Mouse (Mus musculus) spleen, adult 2 months (tissue): Measurements from ENCODE around the gene Glis2. TPM values are rescaled to one million over a fixed set of nuclear protein-coding genes. Genes with fewer than 3 reads are reported as not detected.

Source experiments
- DNase-seq, 2 experiments: peaks; one replicate each; pipeline versions ENCODE4 v3.0.0 to v3.0.0-alpha.2; 2012 to 2021; ENCODE audit warnings: low spot score in 2 of 2, low read depth in 1 of 2
- H3K27ac ChIP-seq: fragments of 200-500 bp; 2 replicates; pipeline ENCODE4 v1.5.1; 2012; ENCODE audit warnings: low read length, inconsistent platforms; ENCODE audit not compliant: insufficient read depth
- H3K27me3 ChIP-seq: fragments of 200-500 bp; 2 replicates; pipeline ENCODE4 v1.6.1; 2012; ENCODE audit warnings: mild to moderate bottlenecking, moderate library complexity, low read length, inconsistent platforms; ENCODE audit not compliant: control insufficient read depth, insufficient read depth
- H3K36me3 ChIP-seq: fragments of 200-500 bp; 2 replicates; pipeline ENCODE4 v1.6.1; 2012; ENCODE audit warnings: mild to moderate bottlenecking, low read length, inconsistent platforms; ENCODE audit not compliant: control insufficient read depth, insufficient read depth
- H3K4me1 ChIP-seq: fragments of 200-500 bp; 2 replicates; pipeline ENCODE4 v1.6.1; 2011; ENCODE audit warnings: inconsistent platforms; ENCODE audit not compliant: control insufficient read depth, insufficient read depth, insufficient read length
- H3K4me3 ChIP-seq: fragments of 200-500 bp; 2 replicates; pipeline ENCODE4 v1.5.1; 2011; ENCODE audit warnings: mild to moderate bottlenecking, inconsistent platforms; ENCODE audit not compliant: insufficient read depth, insufficient read length; ENCODE audit errors: extremely low read depth
- CTCF ChIP-seq: fragments of 200-500 bp; IDR thresholded peaks from 2 replicates; pipeline ENCODE4 v1.5.1; 2011; ENCODE audit warnings: mild to moderate bottlenecking, inconsistent platforms; ENCODE audit not compliant: insufficient read depth, insufficient read length, insufficient replicate concordance; ENCODE audit errors: extremely low read depth
- POLR2A ChIP-seq: fragments of 200-500 bp; IDR thresholded peaks from 2 replicates; pipeline ENCODE4 v1.6.1; 2011; ENCODE audit warnings: low read depth, low read length, inconsistent platforms
- WGBS: fragments of 180-500 bp; shearing (Covaris S2); methylation state at CpG from one replicate; pipeline ENCODE4 v1.1.7; 2018; 5-methylcytosine and 5-hydroxymethylcytosine counted together
- polyA plus RNA-seq: library from polyadenylated mRNA; depleted of rRNA; stranded (reverse); fragments of >200 nt; gene quantifications from 2 replicates; pipeline ENCODE4 v1.2.3, GENCODE M21; 2012

The Glis2 gene
- polyA plus RNA-seq, 1 experiment = 11.9 TPM

DNA sequence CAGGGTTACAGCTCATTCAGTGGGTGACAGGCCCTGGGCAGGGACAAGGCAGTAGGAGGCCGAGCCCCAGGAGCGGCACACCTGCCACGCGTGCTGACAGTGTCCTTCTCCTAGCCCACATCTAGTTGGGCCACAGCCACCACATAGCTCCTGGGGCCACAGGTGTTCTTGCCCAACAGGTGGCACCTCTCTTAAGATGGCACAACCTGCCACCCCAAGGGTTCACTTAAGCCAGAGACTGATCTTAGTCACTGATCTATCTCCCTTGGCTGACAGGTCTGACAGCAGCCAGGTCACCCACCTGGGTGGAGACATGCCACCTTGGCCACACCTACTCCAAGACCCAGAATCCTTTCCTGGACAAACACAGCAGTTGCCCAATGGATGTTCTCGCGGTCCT is 48.4 kb downstream of the Glis2 start:
- peaks cover 16% of the 10 kb centered on the region; the same call in 1 of the 2 replicates for H3K4me1 ChIP-seq
- DNase-seq = no peak
- TF ChIP-seq CTCF (no peak), POLR2A (no peak)
- H3K4me3 ChIP-seq = no peak overlapping the region
- 92% methylated on average over 6 of the region's 6 CpGs for WGBS
- peaks cover 17% of the 10 kb centered on the region for H3K36me3 ChIP-seq
- H3K27me3 ChIP-seq = no peaks in the 10 kb centered on the region
- peak overlapping the region; percentile 12; the same call in 1 of the 2 replicates for H3K27ac ChIP-seq

DNA sequence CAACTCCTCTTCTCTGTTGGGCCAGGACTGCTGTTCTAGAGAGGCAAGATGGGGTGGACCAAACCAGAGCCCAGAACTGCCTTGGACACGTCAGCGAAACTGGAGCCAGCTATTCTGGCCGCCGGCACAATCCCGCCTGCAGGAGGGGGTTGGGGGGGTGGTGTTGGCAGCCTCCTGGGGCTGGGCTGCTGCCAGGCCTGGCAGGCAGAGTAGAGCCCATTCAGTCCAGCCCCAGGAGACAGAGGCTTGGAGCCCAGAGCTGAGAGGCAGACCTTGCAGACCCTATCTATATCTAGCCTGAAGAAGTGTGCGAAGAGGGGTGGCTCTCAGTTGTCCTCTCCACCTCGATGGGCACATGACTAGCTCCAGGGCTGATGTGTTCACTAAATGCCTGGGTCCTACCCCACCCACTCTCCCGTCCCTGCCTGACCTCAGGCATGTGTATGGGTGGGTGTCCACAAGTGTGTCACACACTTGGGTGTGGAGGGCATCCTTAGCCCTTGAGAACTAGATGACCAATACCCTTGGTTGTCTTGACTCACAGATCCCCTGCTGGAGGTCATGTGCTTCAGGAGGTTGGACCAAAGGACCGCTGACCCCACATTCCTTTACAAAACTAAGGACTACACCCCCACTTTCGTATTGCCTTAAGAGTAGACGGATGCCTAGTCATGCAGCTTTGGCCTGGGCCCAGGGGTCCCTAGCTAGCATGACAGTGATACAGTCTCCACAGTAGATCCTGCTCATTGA is 49.3 kb downstream of the Glis2 start:
- Histone ChIP-seq H3K4me3 (no peak overlapping the region), H3K27me3 (no peaks in the 10 kb centered on the region), H3K36me3 (peaks cover 18% of the 10 kb centered on the region), H3K27ac (peak overlapping the region; percentile 17; the same call in 1 of the 2 replicates), H3K4me1 (peaks cover 16% of the 10 kb centered on the region; the same call in 1 of the 2 replicates)
- whole genome bisulfite sequencing = 83% methylated on average over 11 of the region's 11 CpGs
- no peak for DNase-seq
- TF ChIP-seq POLR2A (no peak), CTCF (no peak)

- DNase-seq = no peak
- 93% methylated on average over 4 of the region's 4 CpGs for WGBS
- no peak for TF ChIP-seq CTCF
- no peak for TF ChIP-seq POLR2A
- H3K27me3 ChIP-seq = no peaks in the 10 kb centered on the region
- H3K4me1 ChIP-seq = peaks cover 9% of the 10 kb centered on the region; the same call in 1 of the 2 replicates
- H3K4me3 ChIP-seq = no peak overlapping the region
- H3K27ac ChIP-seq = no peak overlapping the region
- H3K36me3 ChIP-seq = peaks cover 30% of the 10 kb centered on the region
Observed at GRCm38 (mm10) chr16:4645867-4646266, 51.4 kb downstream of the Glis2 start.

DNA sequence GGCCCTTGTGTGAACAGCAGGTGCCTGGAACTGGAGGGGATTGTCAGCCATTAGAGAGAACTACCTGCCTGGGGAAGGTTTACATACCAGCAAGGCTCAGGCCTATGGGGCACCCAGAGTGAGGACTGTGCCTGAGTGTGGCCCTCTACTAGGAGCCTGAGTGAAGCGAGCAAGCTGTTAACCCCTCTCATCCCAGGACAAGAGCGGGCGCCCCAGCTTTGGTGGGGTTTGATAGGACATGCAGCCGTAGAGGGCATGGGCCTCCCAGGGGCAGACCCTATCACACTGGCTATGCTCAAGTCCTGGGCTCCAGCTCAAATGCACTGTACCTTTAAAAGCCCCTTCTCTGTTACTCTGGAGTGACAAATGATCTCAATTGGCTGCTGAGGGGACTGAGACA is 52.3 kb downstream of the Glis2 start:
- no peak overlapping the region for H3K27ac ChIP-seq
- no peak overlapping the region for H3K4me3 ChIP-seq
- H3K36me3 ChIP-seq = peaks cover 34% of the 10 kb centered on the region
- no peak for DNase-seq
- 91% methylated on average over 4 of the region's 4 CpGs for WGBS
- no peak for TF ChIP-seq POLR2A
- no peak for TF ChIP-seq CTCF
- H3K4me1 ChIP-seq = peaks cover under 1% of the 10 kb centered on the region; the same call in 1 of the 2 replicates
- no peaks in the 10 kb centered on the region for H3K27me3 ChIP-seq

GRCm38 (mm10) chr16:4647651-4648141 is 53.2 kb downstream of the Glis2 start:
- Histone ChIP-seq H3K36me3 (peaks cover 39% of the 10 kb centered on the region), H3K4me3 (no peak overlapping the region), H3K27me3 (no peaks in the 10 kb centered on the region), H3K27ac (no peak overlapping the region), H3K4me1 (no peaks in the 10 kb centered on the region)
- TF ChIP-seq POLR2A (no peak), CTCF (no peak)
- no peak for DNase-seq
- 89% methylated on average over 13 of the region's 13 CpGs for WGBS

DNA sequence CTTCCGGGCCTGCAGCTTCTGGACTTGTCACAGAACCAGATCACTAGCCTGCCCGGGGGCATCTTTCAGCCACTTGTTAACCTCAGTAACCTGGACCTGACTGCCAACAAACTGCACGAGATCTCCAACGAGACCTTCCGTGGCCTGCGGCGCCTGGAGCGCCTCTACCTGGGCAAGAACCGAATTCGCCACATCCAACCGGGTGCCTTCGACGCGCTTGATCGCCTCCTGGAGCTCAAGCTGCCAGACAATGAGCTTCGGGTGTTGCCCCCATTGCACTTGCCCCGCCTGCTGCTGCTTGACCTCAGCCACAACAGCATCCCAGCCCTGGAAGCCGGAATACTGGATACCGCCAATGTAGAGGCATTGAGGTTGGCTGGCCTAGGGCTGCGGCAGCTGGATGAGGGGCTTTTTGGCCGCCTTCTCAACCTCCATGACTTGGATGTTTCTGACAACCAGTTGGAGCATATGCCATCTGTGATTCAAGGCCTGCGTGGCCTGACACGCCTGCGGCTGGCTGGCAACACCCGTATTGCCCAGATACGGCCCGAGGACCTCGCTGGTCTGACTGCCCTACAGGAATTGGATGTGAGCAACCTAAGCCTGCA is 54.0 kb downstream of the Glis2 start:
- Histone ChIP-seq H3K36me3 (peaks cover 44% of the 10 kb centered on the region), H3K4me1 (no peaks in the 10 kb centered on the region), H3K4me3 (no peak overlapping the region), H3K27me3 (no peaks in the 10 kb centered on the region), H3K27ac (no peak overlapping the region)
- WGBS = 95% methylated on average over 28 of the region's 28 CpGs
- no peak for DNase-seq
- TF ChIP-seq CTCF (no peak), POLR2A (no peak)

DNA sequence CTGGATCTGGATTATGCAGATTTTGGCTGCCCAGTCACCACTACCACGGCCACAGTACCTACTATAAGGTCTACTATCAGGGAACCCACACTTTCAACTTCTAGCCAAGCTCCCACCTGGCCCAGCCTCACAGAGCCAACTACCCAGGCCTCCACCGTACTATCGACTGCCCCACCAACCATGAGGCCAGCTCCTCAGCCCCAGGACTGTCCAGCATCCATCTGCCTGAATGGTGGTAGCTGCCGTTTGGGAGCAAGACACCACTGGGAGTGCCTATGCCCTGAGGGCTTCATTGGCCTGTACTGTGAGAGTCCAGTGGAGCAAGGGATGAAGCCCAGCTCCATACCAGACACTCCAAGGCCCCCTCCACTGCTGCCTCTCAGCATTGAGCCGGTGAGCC is 54.7 kb downstream of the Glis2 start:
- no peaks in the 10 kb centered on the region for H3K27me3 ChIP-seq
- no peak for DNase-seq
- 90% methylated on average over 5 of the region's 5 CpGs for WGBS
- H3K4me3 ChIP-seq = no peak overlapping the region
- H3K27ac ChIP-seq = no peak overlapping the region
- H3K4me1 ChIP-seq = no peaks in the 10 kb centered on the region
- peaks cover 48% of the 10 kb centered on the region for H3K36me3 ChIP-seq
- TF ChIP-seq CTCF (no peak), POLR2A (no peak)
